Mouse (Mus musculus) cerebellum, adult 2 months (tissue): ENCODE data around the gene Syvn1.

Experiments used
- CTCF ChIP-seq: fragments of 200-500 bp; IDR thresholded peaks from 2 replicates; pipeline ENCODE4 v1.5.1; 2011; ENCODE audit warnings: low read depth, mild to moderate bottlenecking, control low read depth, low read length, moderate library complexity, borderline replicate concordance; ENCODE audit not compliant: insufficient read depth
- POLR2A ChIP-seq: fragments of 200-500 bp; IDR thresholded peaks from 2 replicates; pipeline ENCODE4 v1.6.1; 2011; ENCODE audit warnings: low read length, control low read depth, borderline replicate concordance; ENCODE audit not compliant: insufficient read depth

- no peak for TF ChIP-seq POLR2A
- no peak for TF ChIP-seq CTCF
Observed at GRCm38 (mm10) chr19:6073889-6074288, 27.5 kb downstream of the Syvn1 start.
